Mouse (Mus musculus): ENCODE results near the gene Hdgfl3.

- TF ChIP-seq USF1 (IDR thresholded peaks at IDR 0.05; ENCODE audit: low read depth, low read length) (no peak), MEF2A (IDR thresholded peaks at IDR 0.05; ENCODE audit: borderline replicate concordance, low read depth, low read length) (no peak)
Observed at GRCm38 (mm10) chr7:81945398-81945797, 11.1 kb upstream of the Hdgfl3 start.
